1 mouse cellular context compared by ENCODE assay signal in the genomic region with DNA sequence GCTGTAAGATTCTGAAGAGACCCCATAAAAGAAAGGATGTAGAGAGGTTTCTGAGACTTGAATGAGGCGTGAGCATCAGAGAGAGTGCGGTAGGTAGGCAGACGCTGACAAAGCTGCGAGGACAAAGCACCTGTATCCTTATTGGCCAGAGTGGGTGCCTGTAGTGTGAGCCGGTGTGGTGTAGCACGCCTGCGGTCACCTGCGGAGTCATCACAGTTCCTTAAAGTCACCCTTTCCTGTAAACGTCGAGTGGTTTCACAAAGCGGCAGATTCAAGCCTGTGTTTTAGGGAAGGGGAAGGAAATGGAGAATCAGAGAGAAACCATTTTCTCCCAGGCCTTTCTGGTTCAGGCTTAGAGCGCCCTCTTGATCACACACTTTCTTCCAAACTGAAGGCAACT.
TF ChIP-seq lines count a peak whose summit lies in the region.

No protein-coding gene starts in this region.

TF ChIP-seq in CH12.LX, 34 proteins besides CTCF, POLR2A, EP300 and RAD21:
- no peak for TF ChIP-seq PAX5 (IDR thresholded peaks at IDR 0.05; ENCODE audit: low read length)
- no peak; the same call in 1 of the 2 replicates for TF ChIP-seq MAX (IDR thresholded peaks at IDR 0.05; ENCODE audit: low read length)
- no peak for TF ChIP-seq HCFC1 (IDR thresholded peaks at IDR 0.05; ENCODE audit: low read depth, low read length)
- TF ChIP-seq SMC3 (IDR thresholded peaks at IDR 0.05; ENCODE audit: low read depth, low read length) = no peak
- no peak for TF ChIP-seq ZKSCAN1 (IDR thresholded peaks at IDR 0.05; ENCODE audit: borderline replicate concordance, low read depth, low read length)
- TF ChIP-seq BHLHE40 (IDR thresholded peaks at IDR 0.05; ENCODE audit: low read depth, low read length) = peak; percentile 82
- TF ChIP-seq ELF1 (IDR thresholded peaks at IDR 0.05; ENCODE audit: low read depth, low read length) = no peak
